Mouse (Mus musculus) left cerebral cortex, adult 18-20 months (tissue): ENCODE data around the gene A430005L14Rik. TPM values are rescaled to one million over a fixed set of nuclear protein-coding genes. Genes with fewer than 3 reads are reported as not detected.

Source experiments
- DNase-seq, 2 experiments: peaks; one replicate each; pipeline ENCODE4 v3.0.0; 2021 to 2022; ENCODE audit warnings: low spot score in 2 of 2, mixed read lengths in 1 of 2
- total RNA-seq, 2 experiments: library from RNA; stranded (reverse); gene quantifications; 2 replicates each; pipeline ENCODE4 v1.2.3; 2021

Gene A430005L14Rik
- total RNA-seq, 2 experiments from 2014 or later, result 25.3 to 25.6 TPM

- DNase-seq, result no peak
Observed at GRCm38 (mm10) chr4:153968063-153968462, 11.0 kb downstream of the A430005L14Rik start.

- peak; percentile 95 for DNase-seq
Observed at GRCm38 (mm10) chr4:153974431-153975291, 17.6 kb downstream of the A430005L14Rik start, which contains the start of the genes Dffb and Cep104. Dffb (minus strand) TSS chr4:153975126. Cep104 (plus strand) TSS chr4:153975194.

GRCm38 (mm10) chr4:153975292-153975662, 18.2 kb downstream of the A430005L14Rik start:
- DNase-seq, result no peak

- no peak for DNase-seq
Observed at GRCm38 (mm10) chr4:153975768-153976167, 18.7 kb downstream of the A430005L14Rik start.

- DNase-seq, result no peak
Observed at GRCm38 (mm10) chr4:153979243-153979642, 22.2 kb downstream of the A430005L14Rik start.

GRCm38 (mm10) chr4:153980470-153980869, 23.4 kb downstream of the A430005L14Rik start:
- peak in 1 of 2 experiments; percentile 44 for DNase-seq

GRCm38 (mm10) chr4:153992715-153993114, 35.7 kb downstream of the A430005L14Rik start:
- no peak for DNase-seq

GRCm38 (mm10) chr4:153993505-153993904, 36.5 kb downstream of the A430005L14Rik start:
- no peak for DNase-seq

GRCm38 (mm10) chr4:154005488-154005887, 48.5 kb downstream of the A430005L14Rik start:
- peak in 1 of 2 experiments; percentile 31 for DNase-seq

- no peak for DNase-seq
Observed at GRCm38 (mm10) chr4:154006264-154006663, 49.2 kb downstream of the A430005L14Rik start.

GRCm38 (mm10) chr4:154007759-154008158, 50.7 kb downstream of the A430005L14Rik start:
- no peak for DNase-seq

- DNase-seq, result no peak
Observed at GRCm38 (mm10) chr4:154010907-154011645, 54.0 kb downstream of the A430005L14Rik start.

Other genes with a start within 250 kb of the A430005L14Rik start
- gene Dffb, start 17.9 kb downstream of the A430005L14Rik start, total RNA-seq, result 10 to 100 TPM; 12.7 to 14.8 TPM
- gene Cep104, start 18.0 kb downstream of the A430005L14Rik start, total RNA-seq, result 10 to 100 TPM; 33.2 to 33.9 TPM
- gene Lrrc47, start 54.5 kb downstream of the A430005L14Rik start, total RNA-seq, result 10 to 100 TPM; 59.7 to 69.2 TPM
- gene Smim1, start 69.0 kb downstream of the A430005L14Rik start, total RNA-seq, result 10 to 100 TPM; 10.0 to 15.0 TPM
- gene Ccdc27, start 85.4 kb downstream of the A430005L14Rik start, total RNA-seq, result not detected
- gene Trp73, start 183.0 kb downstream of the A430005L14Rik start, total RNA-seq, result under 1 TPM; 0.26 to 0.86 TPM
- gene Wrap73, start 185.1 kb downstream of the A430005L14Rik start, total RNA-seq, result 10 to 100 TPM; 31.3 to 34.8 TPM
- gene Tprgl, start 203.4 kb downstream of the A430005L14Rik start, total RNA-seq, result 100 to 1,000 TPM; 172 to 194 TPM
- gene Megf6, start 213.5 kb downstream of the A430005L14Rik start, total RNA-seq, result 1 to 10 TPM; 2.5 to 5.0 TPM